Mouse (Mus musculus): ENCODE results near the gene Nek2.

GRCm38 (mm10) chr1:191805788-191806187 is 15.5 kb upstream of the Nek2 start:
- TF ChIP-seq POLR2A (IDR thresholded peaks at IDR 0.05; ENCODE audit: extremely low read depth, insufficient read depth, low read length), result no peak
- TF ChIP-seq CTCF (IDR thresholded peaks at IDR 0.05; ENCODE audit: low read depth, low read length), result no peak
